Mouse (Mus musculus) ovary, postnatal 36 days (tissue): ENCODE results near the gene Exd1.
"Not testable (repeated sequence)": the region's sequence is repeated elsewhere in the genome, so short reads cannot be mapped to it uniquely, and the experiment has no call there.

Experiments used
- DNase-seq: peaks from one replicate; pipeline ENCODE4 v3.0.0; 2022; ENCODE audit warnings: low spot score, mixed read lengths

Exd1 gene

GRCm38 (mm10) chr2:119538802-119539201, 8.6 kb downstream of the Exd1 start:
- no peak for DNase-seq

- DNase-seq, result no peak
These were observed 22.0 kb downstream of the Exd1 start for GRCm38 (mm10) chr2:119525422-119525821.

DNA sequence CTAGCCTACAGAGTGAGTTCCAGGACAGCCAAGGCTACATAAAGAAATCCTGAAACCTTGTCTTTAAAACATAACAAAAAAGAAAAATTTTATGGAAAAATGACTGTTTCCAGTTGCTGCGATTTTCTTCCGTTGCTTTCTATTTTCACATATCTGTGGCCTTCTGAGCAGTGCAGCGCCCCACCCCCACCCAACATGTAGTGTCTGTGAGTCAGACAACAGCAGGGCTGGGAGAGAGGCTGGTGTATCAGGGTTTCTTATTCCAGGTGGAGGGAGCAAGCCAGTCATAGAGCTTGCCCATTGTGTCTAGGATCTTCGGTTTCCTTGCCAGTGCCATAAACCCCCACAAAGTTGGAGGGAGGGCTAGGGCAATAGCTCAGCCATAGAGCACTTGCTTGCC, 23.6 kb downstream of the Exd1 start:
- no peak for DNase-seq

DNA sequence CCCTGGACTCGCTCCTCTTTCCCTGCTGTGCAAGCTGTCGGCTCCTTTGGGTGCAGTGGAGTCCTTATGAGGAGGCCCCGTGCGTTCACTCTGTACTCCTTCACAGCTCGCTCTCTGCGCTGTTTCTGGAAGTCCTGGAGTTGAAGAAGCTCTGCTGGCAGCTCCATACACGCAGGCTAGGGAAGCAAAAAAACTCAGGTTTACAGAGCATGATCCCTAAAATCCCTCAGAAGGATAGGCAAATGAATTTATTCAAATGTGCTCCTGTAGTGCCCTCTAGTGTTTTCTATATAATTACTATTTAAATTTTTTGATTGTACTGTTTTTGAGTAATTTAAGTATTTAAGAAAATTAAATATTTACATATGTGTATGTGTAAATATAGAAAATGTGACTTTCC, 26.9 kb downstream of the Exd1 start:
- no peak for DNase-seq

DNA sequence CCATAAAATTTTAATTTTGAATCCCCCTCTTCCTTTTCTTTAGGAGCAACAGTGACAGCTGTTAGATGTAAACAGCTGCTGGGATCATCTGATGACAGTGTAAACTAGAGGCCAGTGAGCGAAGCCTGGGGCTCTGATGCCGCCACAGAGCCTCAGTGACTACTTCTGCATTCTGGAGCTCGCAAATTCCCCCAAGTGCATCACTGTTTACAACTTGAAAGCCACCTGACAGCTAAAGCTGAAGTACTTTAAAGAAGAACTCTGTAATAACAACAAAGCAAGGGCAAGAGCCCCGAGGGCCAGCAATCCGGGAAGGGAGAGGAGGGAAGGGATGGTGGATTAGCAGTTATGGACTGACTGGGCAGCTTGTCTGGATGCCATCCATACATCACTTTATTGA, 30.6 kb downstream of the Exd1 start:
- DNase-seq, result no peak

- no peak for DNase-seq
These were observed 33.4 kb downstream of the Exd1 start for GRCm38 (mm10) chr2:119514026-119514522.

GRCm38 (mm10) chr2:119512292-119512691, 35.1 kb downstream of the Exd1 start:
- no peak for DNase-seq

- DNase-seq, result no peak
These were observed 36.6 kb downstream of the Exd1 start for GRCm38 (mm10) chr2:119510856-119511255.

- DNase-seq, result not testable (repeated sequence)
These were observed 38.9 kb downstream of the Exd1 start for GRCm38 (mm10) chr2:119508518-119508917.

- no peak for DNase-seq
These were observed 40.3 kb downstream of the Exd1 start for GRCm38 (mm10) chr2:119507108-119507507.

DNA sequence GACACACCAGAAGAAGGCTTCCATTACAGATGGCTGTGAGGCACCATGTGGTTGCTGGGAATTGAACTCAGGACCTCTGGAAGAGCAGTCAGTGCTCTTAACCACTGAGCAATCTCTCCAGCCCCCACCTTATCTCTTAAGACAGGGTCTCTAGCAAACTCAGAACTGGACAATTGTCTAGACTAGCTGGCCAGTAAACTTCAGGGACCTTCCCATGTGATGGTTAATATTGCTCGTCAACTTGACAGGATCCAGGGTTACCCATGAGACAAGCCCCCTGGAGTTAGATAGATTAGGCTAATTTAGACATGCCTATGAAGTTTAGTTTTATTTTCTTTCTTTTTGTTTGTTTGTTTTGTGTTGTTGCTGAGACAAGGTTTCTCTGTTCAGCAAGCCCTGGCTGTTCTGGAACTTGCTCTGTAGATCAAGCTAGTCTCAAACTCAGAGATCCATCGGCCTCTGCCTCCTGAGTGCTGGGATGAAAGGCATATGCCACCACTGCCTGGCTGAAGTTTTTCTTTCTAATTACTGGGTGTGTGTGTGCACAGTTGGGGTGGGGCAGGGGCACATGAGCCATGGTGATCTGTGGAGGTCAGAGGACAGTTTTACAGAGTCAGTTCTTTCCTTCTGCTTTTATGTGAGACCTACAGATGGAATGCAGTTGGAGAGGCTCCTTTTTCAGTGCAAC, 46.3 kb downstream of the Exd1 start:
- DNase-seq, result no peak

GRCm38 (mm10) chr2:119498859-119499258, 48.6 kb downstream of the Exd1 start:
- no peak for DNase-seq

GRCm38 (mm10) chr2:119496082-119496481, 51.3 kb downstream of the Exd1 start:
- DNase-seq, result no peak

- DNase-seq, result no peak
These were observed 55.5 kb downstream of the Exd1 start for GRCm38 (mm10) chr2:119491953-119492352.

DNA sequence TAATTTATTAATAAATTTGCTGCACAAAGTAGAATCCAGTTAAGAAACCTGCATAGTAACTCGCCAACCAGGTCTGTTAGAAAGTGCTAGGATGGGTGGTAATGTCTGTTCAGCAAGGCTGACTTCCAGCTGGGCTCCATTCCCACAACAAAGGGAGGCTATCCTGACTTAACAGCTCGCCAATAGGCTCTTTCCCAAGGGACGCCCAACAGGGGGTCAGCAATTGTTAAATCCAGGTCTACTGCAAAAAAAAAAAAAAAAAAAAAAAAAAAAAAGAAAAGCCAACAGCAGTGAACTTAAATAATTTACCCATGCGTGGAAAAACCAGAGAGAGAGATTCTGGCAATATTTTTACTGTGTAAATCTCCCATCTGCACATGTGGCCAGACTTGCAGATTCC, 60.9 kb downstream of the Exd1 start:
- no peak for DNase-seq

DNA sequence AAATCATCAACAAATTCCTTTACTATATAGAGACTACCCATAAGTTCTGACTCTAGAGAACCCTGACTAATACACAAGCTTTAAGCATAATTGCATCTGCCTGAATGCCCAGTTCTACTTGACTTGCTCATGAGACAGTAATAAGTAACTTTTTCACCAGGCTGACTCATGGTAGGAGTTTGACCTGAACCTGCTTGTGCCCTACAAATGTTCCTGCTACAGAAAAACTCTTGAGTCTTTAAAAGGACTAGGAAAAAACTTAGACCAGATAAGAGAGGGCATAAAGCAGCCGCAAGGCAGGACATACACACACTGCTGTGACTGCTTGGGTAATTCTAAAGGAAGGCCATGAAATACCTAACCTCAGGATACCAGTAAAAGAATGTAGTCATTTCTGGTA, 65.1 kb downstream of the Exd1 start:
- no peak for DNase-seq

GRCm38 (mm10) chr2:119478397-119478749, 69.1 kb downstream of the Exd1 start:
- DNase-seq, result no peak

- DNase-seq, result peak; percentile 98
These were observed 69.6 kb downstream of the Exd1 start, which contains the start of gene Ino80 for GRCm38 (mm10) chr2:119477571-119478396. TSS of gene Ino80 (minus strand) at chr2:119477687.

DNA sequence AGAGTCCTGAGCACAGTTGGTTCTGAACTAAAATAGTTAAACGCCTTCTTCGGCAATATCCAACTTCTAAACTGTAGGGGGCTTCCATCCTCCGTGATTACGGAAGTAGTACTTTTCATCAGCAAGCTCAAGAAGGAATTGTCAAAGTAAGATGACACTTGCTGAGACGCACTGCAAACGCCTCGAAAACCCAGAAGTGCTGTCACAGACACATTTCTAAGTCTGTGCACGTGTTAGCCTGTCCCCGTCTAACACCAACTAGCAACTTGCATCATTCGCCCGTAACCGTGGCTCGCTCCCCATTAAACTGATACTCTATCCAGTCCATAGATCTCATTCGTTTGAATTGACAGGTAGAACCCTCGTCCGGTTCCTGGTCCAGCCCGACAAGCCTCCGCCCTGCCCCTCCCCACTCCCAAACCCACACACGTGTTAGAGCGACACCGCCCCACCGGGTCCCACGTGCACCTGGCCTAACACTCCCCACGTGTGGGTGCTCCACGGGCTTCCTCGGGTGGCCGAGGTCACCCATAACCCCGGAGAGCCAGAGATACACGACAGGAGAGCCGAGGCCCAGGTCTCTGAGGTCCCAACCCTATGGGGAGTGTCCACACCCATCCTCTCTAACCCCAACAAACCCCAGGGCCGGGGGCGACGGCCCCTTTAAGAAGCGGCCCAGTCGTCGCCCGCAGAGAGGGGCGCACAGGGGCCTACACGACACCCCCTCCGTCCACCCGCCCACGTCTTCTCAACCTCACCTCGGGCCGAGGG, 70.6 kb downstream of the Exd1 start:
- DNase-seq, result peak; percentile 62

DNA sequence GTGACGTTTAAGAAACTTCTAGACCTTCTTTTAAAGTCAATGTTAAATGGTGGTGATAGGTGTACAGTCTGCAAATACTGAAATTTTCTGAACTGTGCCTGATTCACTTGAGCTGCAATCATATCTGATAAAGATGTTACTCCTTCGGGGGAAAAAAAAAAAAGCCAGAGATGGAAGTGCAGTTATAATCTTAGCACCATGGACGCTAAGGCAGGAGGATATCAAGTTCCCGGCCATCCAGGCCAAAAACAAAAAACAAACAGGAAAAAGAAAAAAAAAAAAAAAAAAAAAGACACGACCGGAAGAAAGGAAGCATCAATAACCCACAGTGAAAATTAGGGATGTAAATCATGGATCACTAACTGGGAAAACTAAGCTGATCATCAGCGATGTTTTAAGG, 71.3 kb downstream of the Exd1 start:
- DNase-seq, result no peak
